Comparison of ENCODE assay signal across 10 mouse cellular contexts in genomic region chr1:60627367-60627766, GRCm38 (mm10).
A peak's percentile ranks its signal among the peaks of the same experiment; 100 is the strongest.
DNase-seq lines count a peak whose midpoint lies in the region; ATAC-seq and TF ChIP-seq lines count a peak whose summit lies in the region.
"Had no signal": no experiment of that assay in that cellular context is flagged by ENCODE, and none has a peak within 500 bp of the region (broad histone marks: within the 10 kb centered on the region; RNA-seq: fewer than 3 reads in every experiment).

No protein-coding gene starts in this region.

- peak; percentile 13 for DNase-seq in hindbrain, embryonic 11.5 days (ENCODE audit: low spot score)
- DNase-seq in hindbrain, postnatal 0 days (ENCODE audit: low spot score) = no peak
- peak; percentile 71 for DNase-seq in 416B (ENCODE audit: low read depth)
- DNase-seq in T-cell, adult 2 months (ENCODE audit: low spot score) = peak; percentile 54
- DNase-seq in left cerebral cortex, adult 9 months (ENCODE audit: low spot score in 2 of 2) = no peak
- DNase-seq in spleen, postnatal 10 days (ENCODE audit: low spot score in 2 of 2) = no peak
- DNase-seq: adrenal gland, postnatal 25 days had no signal

- no peak overlapping the region for H3K4me3 ChIP-seq in hindbrain, embryonic 11.5 days (ENCODE audit: low read depth, low read length)
- no peak overlapping the region for H3K4me3 ChIP-seq in hindbrain, postnatal 0 days (ENCODE audit: low read length)
- H3K4me3 ChIP-seq in midbrain, embryonic 12.5 days = no peak overlapping the region
- H3K4me3 ChIP-seq: liver, embryonic 15.5 days had no signal

- H3K4me2 ChIP-seq in hindbrain, embryonic 11.5 days (replicated peaks; ENCODE audit: low read depth, low read length) = no peak overlapping the region
- H3K4me2 ChIP-seq in hindbrain, postnatal 0 days (ENCODE audit: low read depth, low read length) = no peak overlapping the region
- H3K4me2 ChIP-seq in midbrain, embryonic 12.5 days (replicated peaks) = no peak overlapping the region
- H3K4me2 ChIP-seq: liver, embryonic 15.5 days had no signal

- no peak for TF ChIP-seq CTCF in hindbrain, postnatal 0 days (IDR thresholded peaks at IDR 0.05; ENCODE audit: low read depth)

- no peak for ATAC-seq in hindbrain, embryonic 11.5 days (ENCODE audit: low FRiP score)
- ATAC-seq in hindbrain, postnatal 0 days = no peak
- ATAC-seq in midbrain, embryonic 12.5 days (ENCODE audit: low FRiP score, low read depth) = peak; percentile 69; the same call in 1 of the 2 replicates
- ATAC-seq: hindbrain, embryonic 16.5 days had no signal

- peaks cover 3% of the 10 kb centered on the region; the same call in 1 of the 2 replicates for H3K4me1 ChIP-seq in hindbrain, embryonic 11.5 days (replicated peaks; ENCODE audit: control insufficient read depth, insufficient read depth, low read length)
- no peaks in the 10 kb centered on the region; the same call in 1 of the 2 replicates for H3K4me1 ChIP-seq in hindbrain, postnatal 0 days (ENCODE audit: insufficient read depth, low read length)
- peaks cover 24% of the 10 kb centered on the region for H3K4me1 ChIP-seq in midbrain, embryonic 12.5 days

- no peaks in the 10 kb centered on the region for H3K36me3 ChIP-seq in hindbrain, embryonic 11.5 days (ENCODE audit: control insufficient read depth, insufficient read depth, low read length)
- H3K36me3 ChIP-seq in hindbrain, postnatal 0 days (ENCODE audit: insufficient read depth, low read length) = no peaks in the 10 kb centered on the region
- H3K36me3 ChIP-seq in midbrain, embryonic 12.5 days = no peaks in the 10 kb centered on the region
- H3K36me3 ChIP-seq: liver, embryonic 15.5 days had no signal

- WGBS in hindbrain, embryonic 11.5 days = 48% methylated on average over 4 of the region's 4 CpGs
- WGBS in hindbrain, postnatal 0 days = 50% methylated on average over 4 of the region's 4 CpGs
- 10% methylated on average over 4 of the region's 4 CpGs for WGBS in midbrain, embryonic 12.5 days

- no peak overlapping the region for H3K27ac ChIP-seq in hindbrain, embryonic 11.5 days (ENCODE audit: low read depth, low read length)
- no peak overlapping the region; the same call in 1 of the 2 replicates for H3K27ac ChIP-seq in hindbrain, postnatal 0 days
- H3K27ac ChIP-seq in midbrain, embryonic 12.5 days (replicated peaks) = peak overlapping the region; percentile 52
- H3K27ac ChIP-seq: liver, embryonic 15.5 days had no signal

- no peaks in the 10 kb centered on the region for H3K9me3 ChIP-seq in hindbrain, embryonic 11.5 days (ENCODE audit: control insufficient read depth, low read length)
- H3K9me3 ChIP-seq in hindbrain, postnatal 0 days (ENCODE audit: low read length) = no peaks in the 10 kb centered on the region
- H3K9me3 ChIP-seq in midbrain, embryonic 12.5 days = no peaks in the 10 kb centered on the region
- H3K9me3 ChIP-seq: liver, embryonic 15.5 days had no signal

- H3K27me3 ChIP-seq in hindbrain, embryonic 11.5 days (ENCODE audit: control insufficient read depth, insufficient read depth, low read length) = no peaks in the 10 kb centered on the region
- H3K27me3 ChIP-seq in hindbrain, postnatal 0 days (ENCODE audit: insufficient read depth, low read length) = no peaks in the 10 kb centered on the region
- H3K27me3 ChIP-seq in midbrain, embryonic 12.5 days = no peaks in the 10 kb centered on the region
- H3K27me3 ChIP-seq: liver, embryonic 15.5 days had no signal

- H3K9ac ChIP-seq in hindbrain, embryonic 11.5 days (ENCODE audit: low read depth, low read length) = no peak overlapping the region
- H3K9ac ChIP-seq in hindbrain, postnatal 0 days (replicated peaks; ENCODE audit: low read length) = no peak overlapping the region
- H3K9ac ChIP-seq in midbrain, embryonic 12.5 days (replicated peaks) = no peak overlapping the region
- H3K9ac ChIP-seq: liver, embryonic 15.5 days had no signal

Comparison
In these comparisons a context has a peak if more than half of its experiments do, and no peak if none do; other contexts are left out.
1. DNase-seq: peak in hindbrain, embryonic 11.5 days (single experiment), 416B (single experiment) and T-cell, adult 2 months (single experiment); none in hindbrain, postnatal 0 days (single experiment), left cerebral cortex, adult 9 months (0 of 2) and spleen, postnatal 10 days (0 of 2).